Mouse (Mus musculus) liver, embryonic 16.5 days (tissue): ENCODE results near the gene Slc38a3. TPM values are rescaled to one million over a fixed set of nuclear protein-coding genes. Genes with fewer than 3 reads are reported as not detected.

Experiments
- ATAC-seq: fragments of 200-750 bp; cut with Nextera tagmentation; 2 replicates; pipeline ENCODE4 v1.8.0; 2017; ENCODE audit warnings: low read depth, mild to moderate bottlenecking, moderate number of reproducible peaks, moderate library complexity
- H3K27ac ChIP-seq: fragments of 300-500 bp; sonication (generic); 2 replicates; pipeline ENCODE4 v1.5.1; 2014; ENCODE audit warnings: mild to moderate bottlenecking, low read length
- H3K27me3 ChIP-seq: fragments of 300-500 bp; sonication (generic); 2 replicates; pipeline ENCODE4 v1.6.1; 2014; ENCODE audit warnings: low read depth, low read length, mixed read lengths; ENCODE audit not compliant: control insufficient read depth, insufficient read depth
- H3K36me3 ChIP-seq: fragments of 300-500 bp; sonication (generic); 2 replicates; pipeline ENCODE4 v1.6.1; 2014; ENCODE audit warnings: mild to moderate bottlenecking; ENCODE audit not compliant: control insufficient read depth, insufficient read depth
- H3K4me1 ChIP-seq: fragments of 300-500 bp; sonication (generic); 2 replicates; pipeline ENCODE4 v1.6.1; 2014; ENCODE audit warnings: low read depth, low read length, mixed read lengths; ENCODE audit not compliant: control insufficient read depth
- H3K4me2 ChIP-seq: fragments of 300-500 bp; sonication (generic); 2 replicates; pipeline ENCODE4 v1.6.1; 2014; ENCODE audit warnings: low read depth, low read length, mixed read lengths
- H3K4me3 ChIP-seq: fragments of 300-500 bp; sonication (generic); 2 replicates; pipeline ENCODE4 v1.5.1; 2014; ENCODE audit warnings: low read depth, mild to moderate bottlenecking, low read length
- H3K9ac ChIP-seq: fragments of 300-500 bp; sonication (generic); 2 replicates; pipeline ENCODE4 v1.6.1; 2014; ENCODE audit warnings: low read depth, low read length
- H3K9me3 ChIP-seq: fragments of 300-500 bp; sonication (generic); replicated peaks from 2 replicates; pipeline ENCODE4 v1.6.1; 2016; ENCODE audit warnings: low read length; ENCODE audit not compliant: control insufficient read depth
- WGBS: fragments of 180-500 bp; shearing (Covaris S2); extraction: QIAGEN DNeasy Blood & Tissue Kit; methylation state at CpG from one replicate; pipeline ENCODE4 v1.1.7; 2014; ENCODE audit not compliant: insufficient replicate concordance; 5-methylcytosine and 5-hydroxymethylcytosine counted together
- polyA plus RNA-seq: library from polyadenylated mRNA; unstranded; fragments of >200 nt; fragmentation: Nextera tagmentation; extraction: Ambion mirVana; gene quantifications from 2 replicates; pipeline ENCODE4 v1.2.1, GENCODE M21; 2015

The Slc38a3 gene
- polyA plus RNA-seq, 1 experiment from 2014 or later, result 75.2 TPM

DNA sequence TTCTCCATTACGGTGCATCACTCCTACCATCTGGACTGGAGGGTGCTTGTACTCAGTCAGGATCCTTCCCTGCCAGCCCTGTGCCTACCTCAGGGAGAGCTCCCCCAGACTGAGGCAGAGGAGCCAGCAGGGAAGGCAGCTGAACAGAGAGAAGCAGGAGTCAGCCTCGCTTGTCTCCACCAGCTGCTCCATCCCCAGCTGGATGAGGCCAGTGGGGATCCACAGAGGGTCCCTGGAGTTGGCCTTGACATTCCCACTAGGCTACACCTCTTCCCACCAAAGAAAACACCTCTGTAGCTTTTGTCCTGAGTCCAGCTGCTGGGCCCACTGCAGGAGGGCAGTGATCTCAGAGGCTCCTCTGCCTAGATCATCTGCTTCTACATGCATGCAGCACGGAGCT, 44.4 kb downstream of the Slc38a3 start:
- Histone ChIP-seq H3K36me3 (peaks cover 13% of the 10 kb centered on the region), H3K4me3 (no peak overlapping the region), H3K4me1 (peaks cover 53% of the 10 kb centered on the region), H3K9ac (peak overlapping the region; percentile 6; the same call in 1 of the 2 replicates), H3K27me3 (no peaks in the 10 kb centered on the region), H3K27ac (peak overlapping the region; percentile 31), H3K9me3 (no peaks in the 10 kb centered on the region), H3K4me2 (no peak overlapping the region)
- 74% methylated on average over 3 of the region's 3 CpGs for WGBS
- ATAC-seq, result no peak

GRCm38 (mm10) chr9:107624539-107624938, 44.8 kb downstream of the Slc38a3 start:
- Histone ChIP-seq H3K9me3 (no peaks in the 10 kb centered on the region), H3K4me1 (peaks cover 53% of the 10 kb centered on the region), H3K27me3 (no peaks in the 10 kb centered on the region), H3K4me3 (no peak overlapping the region), H3K4me2 (no peak overlapping the region), H3K9ac (peak overlapping the region; percentile 6; the same call in 1 of the 2 replicates), H3K27ac (peak overlapping the region; percentile 31), H3K36me3 (peaks cover 16% of the 10 kb centered on the region)
- WGBS, result 38% methylated on average over 5 of the region's 5 CpGs
- ATAC-seq, result no peak

- no peak overlapping the region for H3K4me2 ChIP-seq
- peaks cover 31% of the 10 kb centered on the region for H3K4me1 ChIP-seq
- no peaks in the 10 kb centered on the region for H3K27me3 ChIP-seq
- no peak for ATAC-seq
- no peaks in the 10 kb centered on the region for H3K9me3 ChIP-seq
- H3K4me3 ChIP-seq, result no peak overlapping the region
- H3K36me3 ChIP-seq, result peaks cover 29% of the 10 kb centered on the region
- no peak overlapping the region for H3K9ac ChIP-seq
- no peak overlapping the region for H3K27ac ChIP-seq
Observed at GRCm38 (mm10) chr9:107620954-107621353, 48.4 kb downstream of the Slc38a3 start.

DNA sequence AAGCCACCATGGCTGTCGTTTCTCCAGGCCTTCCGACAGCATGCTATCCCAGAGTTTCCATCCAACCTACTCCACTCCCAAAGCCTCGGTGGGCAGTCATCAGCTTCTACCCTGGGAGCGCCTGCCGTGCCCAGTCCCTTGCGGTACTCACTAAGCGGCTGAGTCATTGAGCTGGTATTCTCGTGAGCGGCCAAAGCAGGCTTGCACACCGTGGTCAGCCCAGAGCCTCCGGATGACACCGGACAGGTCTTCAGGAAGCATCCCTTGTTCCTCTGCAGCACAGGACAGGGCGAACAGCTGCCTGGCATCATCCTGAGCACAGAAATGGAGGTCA, 49.8 kb downstream of the Slc38a3 start:
- WGBS, result 63% methylated on average over 13 of the region's 13 CpGs
- H3K4me2 ChIP-seq, result no peak overlapping the region
- no peak overlapping the region for H3K9ac ChIP-seq
- H3K4me1 ChIP-seq, result peaks cover 19% of the 10 kb centered on the region
- H3K9me3 ChIP-seq, result no peaks in the 10 kb centered on the region
- ATAC-seq, result no peak
- peaks cover 32% of the 10 kb centered on the region for H3K36me3 ChIP-seq
- H3K4me3 ChIP-seq, result no peak overlapping the region
- peak overlapping the region; percentile 87 for H3K27ac ChIP-seq
- H3K27me3 ChIP-seq, result no peaks in the 10 kb centered on the region

DNA sequence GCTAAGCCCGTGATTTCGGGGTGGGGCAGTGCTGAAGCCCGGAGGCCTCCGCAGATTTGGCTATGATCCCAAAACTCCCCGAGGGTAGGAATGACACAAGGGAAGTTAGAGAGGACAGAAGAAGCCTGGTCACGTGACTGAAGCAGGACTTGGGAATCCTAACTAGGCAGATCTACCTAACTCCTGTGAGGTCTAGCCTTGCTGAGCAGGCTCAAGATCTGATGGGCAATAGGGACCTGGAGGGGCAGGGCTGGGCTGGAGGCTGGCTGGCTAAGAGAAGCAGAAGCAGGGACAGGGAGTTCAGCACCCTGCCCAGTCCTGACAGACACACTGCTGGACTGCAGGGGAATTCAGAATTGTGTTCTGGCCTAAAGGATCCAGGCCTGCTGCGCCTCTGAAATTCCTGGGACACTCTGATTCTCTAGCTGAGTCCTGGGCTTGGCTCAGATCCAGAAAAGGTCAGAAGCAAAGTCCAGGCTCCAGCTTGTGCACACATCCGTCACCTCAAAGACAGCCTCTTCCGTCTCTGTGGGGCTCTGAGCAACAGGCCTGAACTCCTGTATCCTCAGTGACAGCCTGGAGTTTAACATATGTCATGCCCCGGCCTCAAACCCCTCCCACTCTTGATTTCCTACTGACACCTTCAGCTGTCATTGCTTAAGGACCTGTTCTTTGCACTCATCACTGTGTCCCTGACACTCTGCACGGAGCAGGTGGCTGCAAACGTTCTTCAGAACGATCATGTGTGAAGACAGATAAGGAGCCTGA, 50.4 kb downstream of the Slc38a3 start:
- H3K4me1 ChIP-seq, result peaks cover 19% of the 10 kb centered on the region
- H3K9me3 ChIP-seq, result no peaks in the 10 kb centered on the region
- H3K9ac ChIP-seq, result no peak overlapping the region; the same call in 1 of the 2 replicates
- peaks cover 32% of the 10 kb centered on the region for H3K36me3 ChIP-seq
- no peak overlapping the region for H3K4me3 ChIP-seq
- H3K27ac ChIP-seq, result peak overlapping the region; percentile 87
- ATAC-seq, result peak; percentile 77
- H3K27me3 ChIP-seq, result no peaks in the 10 kb centered on the region
- H3K4me2 ChIP-seq, result no peak overlapping the region
- WGBS, result 47% methylated on average over 13 of the region's 13 CpGs

- H3K9me3 ChIP-seq, result no peaks in the 10 kb centered on the region
- H3K27me3 ChIP-seq, result no peaks in the 10 kb centered on the region
- peak overlapping the region; percentile 87 for H3K27ac ChIP-seq
- no peak for ATAC-seq
- 84% methylated on average over 6 of the region's 6 CpGs for WGBS
- peaks cover 32% of the 10 kb centered on the region for H3K36me3 ChIP-seq
- H3K4me3 ChIP-seq, result no peak overlapping the region
- H3K4me1 ChIP-seq, result peaks cover 20% of the 10 kb centered on the region
- H3K4me2 ChIP-seq, result no peak overlapping the region
- H3K9ac ChIP-seq, result no peak overlapping the region
Observed at GRCm38 (mm10) chr9:107618098-107618497, 51.2 kb downstream of the Slc38a3 start.

- peaks cover 32% of the 10 kb centered on the region for H3K36me3 ChIP-seq
Observed at GRCm38 (mm10) chr9:107617461-107617860, 51.9 kb downstream of the Slc38a3 start.

GRCm38 (mm10) chr9:107615035-107615434, 54.3 kb downstream of the Slc38a3 start:
- Histone ChIP-seq H3K4me1 (peaks cover 31% of the 10 kb centered on the region), H3K9ac (no peak overlapping the region), H3K4me2 (no peak overlapping the region), H3K4me3 (no peak overlapping the region), H3K9me3 (no peaks in the 10 kb centered on the region), H3K27ac (no peak overlapping the region), H3K27me3 (no peaks in the 10 kb centered on the region), H3K36me3 (peaks cover 29% of the 10 kb centered on the region)
- 89% methylated on average over 4 of the region's 4 CpGs for WGBS
- ATAC-seq, result no peak

More at GRCm38 (mm10) chr9:107617461-107617860, 51.9 kb downstream of the Slc38a3 start:
- Histone ChIP-seq H3K4me2 (no peak overlapping the region), H3K27me3 (no peaks in the 10 kb centered on the region), H3K9me3 (no peaks in the 10 kb centered on the region), H3K4me1 (peaks cover 25% of the 10 kb centered on the region), H3K27ac (no peak overlapping the region), H3K4me3 (no peak overlapping the region), H3K9ac (no peak overlapping the region)
- no peak for ATAC-seq
- WGBS, result 50% methylated on average over 2 of the region's 2 CpGs

GRCm38 (mm10) chr9:107612945-107613569, 56.3 kb downstream of the Slc38a3 start:
- peaks cover 12% of the 10 kb centered on the region for H3K4me1 ChIP-seq
- 9% methylated on average over 12 of the region's 12 CpGs for WGBS
- no peaks in the 10 kb centered on the region for H3K9me3 ChIP-seq
- no peaks in the 10 kb centered on the region for H3K27me3 ChIP-seq
- peaks cover 22% of the 10 kb centered on the region for H3K36me3 ChIP-seq
- peak overlapping the region; percentile 62 for H3K4me3 ChIP-seq
- H3K27ac ChIP-seq, result peak overlapping the region; percentile 62
- H3K4me2 ChIP-seq, result peak overlapping the region; percentile 97
- peak overlapping the region; percentile 57 for H3K9ac ChIP-seq
- no peak for ATAC-seq
